Mouse (Mus musculus): ENCODE results near the gene Slc48a1. TPM values are rescaled to one million over a fixed set of nuclear protein-coding genes. Genes with fewer than 3 reads are reported as not detected.

The Slc48a1 gene
- polyA plus RNA-seq, 1 experiment from 2014 or later, result 69.6 TPM

GRCm38 (mm10) chr15:97831242-97831986, 53.1 kb downstream of the Slc48a1 start:
- Histone ChIP-seq H3K4me3 (ENCODE audit: control insufficient read depth in 1 of 2, insufficient read depth in 1 of 2, low read depth in 1 of 2, low read length in 2 of 2) (peak overlapping the region; percentile 64 to 79), H3K4me1 (ENCODE audit: control insufficient read depth in 2 of 2, insufficient read depth in 2 of 2, low read length in 2 of 2) (peaks cover 29 to 48% of the 10 kb centered on the region in 2 experiments), H3K9ac (ENCODE audit: low read length) (peak overlapping the region; percentile 88), H3K4me2 (ENCODE audit: low read length) (peak overlapping the region; percentile 87), H3K27me3 (ENCODE audit: control insufficient read depth, insufficient read depth, low read length) (no peaks in the 10 kb centered on the region), H3K9me3 (ENCODE audit: control insufficient read depth, low read length) (no peaks in the 10 kb centered on the region), H3K27ac (replicated peaks in 1 of 2; ENCODE audit: control insufficient read depth in 1 of 2, insufficient read depth in 1 of 2, low read depth in 2 of 2, low read length in 2 of 2) (peak overlapping the region; percentile 90 to 93), H3K36me3 (ENCODE audit: control insufficient read depth, insufficient read depth, low read length) (peaks cover 2% of the 10 kb centered on the region; the same call in 1 of the 2 replicates)
- ATAC-seq (ENCODE audit: insufficient number of reproducible peaks, insufficient read depth, low FRiP score, low read depth), result peak; percentile 86
- WGBS, result under 1% methylated on average over 73 of the region's 84 CpGs

- Histone ChIP-seq H3K9ac (ENCODE audit: low read length) (peak overlapping the region; percentile 88), H3K4me3 (ENCODE audit: control insufficient read depth in 1 of 2, insufficient read depth in 1 of 2, low read depth in 1 of 2, low read length in 2 of 2) (peak overlapping the region; percentile 64 to 79), H3K4me1 (ENCODE audit: control insufficient read depth in 2 of 2, insufficient read depth in 2 of 2, low read length in 2 of 2) (peaks cover 29 to 48% of the 10 kb centered on the region in 2 experiments), H3K9me3 (ENCODE audit: control insufficient read depth, low read length) (no peaks in the 10 kb centered on the region), H3K4me2 (ENCODE audit: low read length) (peak overlapping the region; percentile 87), H3K27ac (replicated peaks in 1 of 2; ENCODE audit: control insufficient read depth in 1 of 2, insufficient read depth in 1 of 2, low read depth in 2 of 2, low read length in 2 of 2) (peak overlapping the region; percentile 90 to 93), H3K27me3 (ENCODE audit: control insufficient read depth, insufficient read depth, low read length) (no peaks in the 10 kb centered on the region), H3K36me3 (ENCODE audit: control insufficient read depth, insufficient read depth, low read length) (no peaks in the 10 kb centered on the region)
- WGBS, result 9% methylated on average over 10 of the region's 10 CpGs
- no peak; the same call in 1 of the 2 replicates for ATAC-seq (ENCODE audit: insufficient number of reproducible peaks, insufficient read depth, low FRiP score, low read depth)
Measured at GRCm38 (mm10) chr15:97831987-97832640, 53.8 kb downstream of the Slc48a1 start.

GRCm38 (mm10) chr15:97832764-97833479, 54.6 kb downstream of the Slc48a1 start:
- Histone ChIP-seq H3K4me2 (ENCODE audit: low read length) (no peak overlapping the region), H3K4me1 (ENCODE audit: control insufficient read depth in 2 of 2, insufficient read depth in 2 of 2, low read length in 2 of 2) (peaks cover 33 to 52% of the 10 kb centered on the region in 2 experiments), H3K27me3 (ENCODE audit: control insufficient read depth, insufficient read depth, low read length) (no peaks in the 10 kb centered on the region), H3K9ac (ENCODE audit: low read length) (no peak overlapping the region), H3K36me3 (ENCODE audit: control insufficient read depth, insufficient read depth, low read length) (no peaks in the 10 kb centered on the region), H3K27ac (replicated peaks in 1 of 2; ENCODE audit: control insufficient read depth in 1 of 2, insufficient read depth in 1 of 2, low read depth in 2 of 2, low read length in 2 of 2) (peak overlapping the region; percentile 90 to 93), H3K9me3 (ENCODE audit: control insufficient read depth, low read length) (no peaks in the 10 kb centered on the region), H3K4me3 (ENCODE audit: control insufficient read depth in 1 of 2, insufficient read depth in 1 of 2, low read depth in 1 of 2, low read length in 2 of 2) (no peak overlapping the region)
- no peak for ATAC-seq (ENCODE audit: insufficient number of reproducible peaks, insufficient read depth, low FRiP score, low read depth)
- 60% methylated on average over 9 of the region's 9 CpGs for WGBS

- Histone ChIP-seq H3K4me2 (ENCODE audit: low read length) (no peak overlapping the region), H3K9ac (ENCODE audit: low read length) (no peak overlapping the region), H3K4me1 (ENCODE audit: control insufficient read depth in 2 of 2, insufficient read depth in 2 of 2, low read length in 2 of 2) (peaks cover 36 to 48% of the 10 kb centered on the region in 2 experiments), H3K4me3 (ENCODE audit: control insufficient read depth in 1 of 2, insufficient read depth in 1 of 2, low read depth in 1 of 2, low read length in 2 of 2) (no peak overlapping the region), H3K27me3 (ENCODE audit: control insufficient read depth, insufficient read depth, low read length) (no peaks in the 10 kb centered on the region), H3K27ac (replicated peaks in 1 of 2; ENCODE audit: control insufficient read depth in 1 of 2, insufficient read depth in 1 of 2, low read depth in 2 of 2, low read length in 2 of 2) (peak overlapping the region in 1 of 2 experiments; percentile 64; a peak in 1 of 4 replicates), H3K36me3 (ENCODE audit: control insufficient read depth, insufficient read depth, low read length) (no peaks in the 10 kb centered on the region), H3K9me3 (ENCODE audit: control insufficient read depth, low read length) (no peaks in the 10 kb centered on the region)
- no peak for ATAC-seq (ENCODE audit: insufficient number of reproducible peaks, insufficient read depth, low FRiP score, low read depth)
- 45% methylated on average over 17 of the region's 17 CpGs for WGBS
Measured at GRCm38 (mm10) chr15:97836153-97836893, 58.0 kb downstream of the Slc48a1 start.

DNA sequence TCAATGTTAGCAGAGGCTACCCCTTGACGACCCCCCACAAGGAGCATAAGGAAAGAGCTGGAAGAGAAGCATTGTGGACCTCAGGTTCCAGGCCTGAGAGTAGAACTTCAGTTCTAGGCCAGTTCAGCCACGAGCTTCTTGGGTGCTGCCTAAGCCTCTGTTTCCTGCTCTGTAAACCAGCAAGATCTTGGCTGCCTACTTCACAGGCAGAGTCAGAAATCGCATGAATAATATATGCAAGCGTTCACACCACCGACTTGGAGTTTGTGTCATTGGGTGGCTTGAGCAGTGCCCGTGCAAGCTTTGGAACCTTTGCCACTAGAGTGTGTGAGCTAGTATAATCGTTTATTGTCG, 58.6 kb downstream of the Slc48a1 start:
- H3K27ac ChIP-seq (replicated peaks in 1 of 2; ENCODE audit: control insufficient read depth in 1 of 2, insufficient read depth in 1 of 2, low read depth in 2 of 2, low read length in 2 of 2), result peak overlapping the region in 1 of 2 experiments; percentile 64; a peak in 2 of 4 replicates
- 49% methylated on average over 8 of the region's 8 CpGs for WGBS
- peaks cover 36 to 46% of the 10 kb centered on the region in 2 experiments for H3K4me1 ChIP-seq (ENCODE audit: control insufficient read depth in 2 of 2, insufficient read depth in 2 of 2, low read length in 2 of 2)
- H3K4me2 ChIP-seq (ENCODE audit: low read length), result no peak overlapping the region
- no peaks in the 10 kb centered on the region for H3K36me3 ChIP-seq (ENCODE audit: control insufficient read depth, insufficient read depth, low read length)
- no peak overlapping the region for H3K9ac ChIP-seq (ENCODE audit: low read length)
- no peak for ATAC-seq (ENCODE audit: insufficient number of reproducible peaks, insufficient read depth, low FRiP score, low read depth)
- H3K9me3 ChIP-seq (ENCODE audit: control insufficient read depth, low read length), result no peaks in the 10 kb centered on the region
- H3K4me3 ChIP-seq (ENCODE audit: control insufficient read depth in 1 of 2, insufficient read depth in 1 of 2, low read depth in 1 of 2, low read length in 2 of 2), result no peak overlapping the region
- no peaks in the 10 kb centered on the region for H3K27me3 ChIP-seq (ENCODE audit: control insufficient read depth, insufficient read depth, low read length)

DNA sequence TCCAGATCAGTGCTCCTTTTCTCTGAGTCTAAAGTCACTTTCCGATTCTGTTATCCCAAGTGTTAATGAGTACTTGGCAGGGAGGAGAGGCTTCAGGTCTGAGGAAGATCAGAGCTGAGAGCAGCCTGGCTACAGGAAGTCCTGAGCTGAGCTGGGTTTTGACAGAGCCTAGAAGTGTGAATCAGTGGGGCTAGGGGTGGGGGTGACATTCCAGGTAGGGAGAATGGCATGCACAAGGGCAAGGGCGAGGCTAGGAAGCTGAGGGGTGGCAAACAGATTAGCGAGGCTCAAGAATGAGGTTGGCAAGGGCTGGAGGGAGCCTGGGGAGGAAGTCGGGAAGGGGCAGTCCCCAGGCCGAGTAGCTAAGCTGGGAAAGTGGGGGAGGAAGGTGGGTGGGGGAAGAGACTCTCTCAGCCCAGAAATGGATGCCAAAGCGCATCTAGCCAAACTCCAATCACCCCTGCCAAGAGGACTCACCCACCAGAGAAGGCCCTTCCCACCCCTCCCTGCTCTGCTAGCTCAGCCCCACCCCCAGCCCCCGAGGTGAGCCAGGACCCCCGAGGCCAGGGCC, 59.3 kb downstream of the Slc48a1 start:
- no peaks in the 10 kb centered on the region for H3K36me3 ChIP-seq (ENCODE audit: control insufficient read depth, insufficient read depth, low read length)
- peaks cover 31 to 39% of the 10 kb centered on the region in 2 experiments for H3K4me1 ChIP-seq (ENCODE audit: control insufficient read depth in 2 of 2, insufficient read depth in 2 of 2, low read length in 2 of 2)
- H3K9me3 ChIP-seq (ENCODE audit: control insufficient read depth, low read length), result no peaks in the 10 kb centered on the region
- peak; percentile 14; the same call in 1 of the 2 replicates for ATAC-seq (ENCODE audit: insufficient number of reproducible peaks, insufficient read depth, low FRiP score, low read depth)
- H3K27ac ChIP-seq (replicated peaks in 1 of 2; ENCODE audit: control insufficient read depth in 1 of 2, insufficient read depth in 1 of 2, low read depth in 2 of 2, low read length in 2 of 2), result peak overlapping the region; percentile 38 to 64
- H3K9ac ChIP-seq (ENCODE audit: low read length), result no peak overlapping the region; the same call in 1 of the 2 replicates
- WGBS, result 11% methylated on average over 8 of the region's 8 CpGs
- H3K4me3 ChIP-seq (ENCODE audit: control insufficient read depth in 1 of 2, insufficient read depth in 1 of 2, low read depth in 1 of 2, low read length in 2 of 2), result no peak overlapping the region
- peak overlapping the region; percentile 3; the same call in 1 of the 2 replicates for H3K4me2 ChIP-seq (ENCODE audit: low read length)
- H3K27me3 ChIP-seq (ENCODE audit: control insufficient read depth, insufficient read depth, low read length), result no peaks in the 10 kb centered on the region

Measured in heart, embryonic 14.5 days (tissue).